Mouse (Mus musculus) brain, embryonic 14.5 days (tissue): ENCODE results near the gene Gm28053.

ENCODE experiments used
- CTCF ChIP-seq: fragments of 200-500 bp; IDR thresholded peaks from 2 replicates; pipeline ENCODE4 v1.5.1; 2012; ENCODE audit warnings: inconsistent platforms, mild to moderate bottlenecking, moderate library complexity, borderline replicate concordance; ENCODE audit not compliant: insufficient read depth, insufficient read length; ENCODE audit errors: extremely low read depth
- POLR2A ChIP-seq: fragments of 200-500 bp; IDR thresholded peaks from 2 replicates; pipeline ENCODE4 v1.6.1; 2012; ENCODE audit warnings: mild to moderate bottlenecking, inconsistent platforms, borderline replicate concordance; ENCODE audit not compliant: poor library complexity, insufficient read depth, insufficient read length, severe bottlenecking; ENCODE audit errors: extremely low read depth

GRCm38 (mm10) chr6:48702601-48703000, 15.8 kb upstream of the Gm28053 start:
- TF ChIP-seq CTCF (no peak), POLR2A (no peak)
